Mouse (Mus musculus) gastrocnemius, postnatal 25 days (tissue): ENCODE measurements around the gene Rapgef1. TPM values are rescaled to one million over a fixed set of nuclear protein-coding genes. Genes with fewer than 3 reads are reported as not detected.
"Not testable (repeated sequence)": the region's sequence is repeated elsewhere in the genome, so short reads cannot be mapped to it uniquely, and the experiment has no call there.

Source experiments
- DNase-seq: peaks from one replicate; pipeline ENCODE4 v3.0.0; 2022
- total RNA-seq, 2 experiments: library from RNA; stranded (reverse); gene quantifications; 1 replicate in 1 of 2; 2 replicates in 1 of 2; pipeline ENCODE4 v1.2.3; 2021

Gene Rapgef1
- total RNA-seq, 2 experiments from 2014 or later, result 102 to 112 TPM

DNA sequence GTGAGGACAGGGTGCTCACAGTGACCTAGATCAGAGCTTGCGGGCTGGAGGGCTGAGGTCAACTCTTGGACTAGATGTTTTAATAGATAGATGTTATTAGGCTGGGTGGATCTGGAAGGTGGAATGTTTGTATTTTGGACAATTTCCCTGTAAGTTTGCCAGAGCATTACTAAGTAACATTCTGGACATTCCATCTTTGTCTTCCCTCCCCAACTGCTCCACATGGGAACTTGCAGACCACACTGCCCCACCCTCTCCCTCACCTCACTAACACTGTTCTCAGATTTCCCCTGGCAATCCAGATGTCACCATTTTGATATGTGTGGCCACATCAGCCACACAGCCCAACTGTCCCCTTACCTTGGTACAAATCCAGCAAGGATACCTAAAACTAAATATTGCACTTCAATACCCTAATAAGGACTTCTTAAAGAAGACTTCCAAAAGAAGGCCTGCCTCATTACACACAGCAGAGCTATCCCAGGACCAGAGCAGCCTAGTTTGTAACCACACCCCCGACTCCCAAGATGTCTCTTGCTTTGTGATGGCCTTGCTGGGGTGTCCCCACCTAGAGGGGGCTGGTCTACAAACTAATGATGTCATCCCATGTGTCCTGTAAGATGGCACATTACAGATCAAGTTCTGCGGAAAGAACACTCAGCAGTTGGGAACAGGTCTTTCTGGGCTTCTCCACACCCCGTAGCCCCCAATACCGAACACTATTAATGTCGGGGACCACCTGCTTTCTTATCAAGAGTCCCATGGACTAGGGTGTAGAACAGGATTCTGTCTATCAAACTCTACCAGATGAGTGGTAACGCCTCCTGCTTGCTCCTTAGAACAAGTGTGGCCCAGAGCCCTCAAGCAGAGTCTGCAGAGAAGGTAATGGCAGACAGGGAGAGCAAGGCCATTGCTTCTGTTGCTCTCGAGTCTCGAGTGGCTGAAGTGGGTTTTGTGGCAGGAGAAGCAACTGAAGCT lies 83.9 kb downstream of the Rapgef1 start:
- no peak for DNase-seq

DNA sequence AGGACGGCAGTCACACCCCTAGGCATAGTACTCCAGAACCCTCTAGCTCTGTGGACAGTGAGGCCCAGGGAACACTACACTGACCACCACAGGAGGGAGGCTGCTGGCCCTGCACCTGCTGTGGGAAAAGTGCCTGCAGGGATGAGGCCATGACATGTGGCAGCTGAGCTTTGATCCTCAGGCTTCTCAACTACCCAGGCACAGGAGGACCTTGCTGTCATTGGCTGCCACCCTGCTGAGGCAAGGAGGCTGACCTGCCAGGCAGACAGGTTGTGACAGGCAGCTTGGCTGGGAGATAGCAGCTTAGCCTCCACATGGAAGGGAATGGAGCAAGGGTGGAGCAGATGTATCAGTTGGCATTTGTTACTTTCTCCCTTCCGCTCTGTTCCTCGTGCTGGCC lies 86.0 kb downstream of the Rapgef1 start:
- peak; percentile 81 for DNase-seq

DNA sequence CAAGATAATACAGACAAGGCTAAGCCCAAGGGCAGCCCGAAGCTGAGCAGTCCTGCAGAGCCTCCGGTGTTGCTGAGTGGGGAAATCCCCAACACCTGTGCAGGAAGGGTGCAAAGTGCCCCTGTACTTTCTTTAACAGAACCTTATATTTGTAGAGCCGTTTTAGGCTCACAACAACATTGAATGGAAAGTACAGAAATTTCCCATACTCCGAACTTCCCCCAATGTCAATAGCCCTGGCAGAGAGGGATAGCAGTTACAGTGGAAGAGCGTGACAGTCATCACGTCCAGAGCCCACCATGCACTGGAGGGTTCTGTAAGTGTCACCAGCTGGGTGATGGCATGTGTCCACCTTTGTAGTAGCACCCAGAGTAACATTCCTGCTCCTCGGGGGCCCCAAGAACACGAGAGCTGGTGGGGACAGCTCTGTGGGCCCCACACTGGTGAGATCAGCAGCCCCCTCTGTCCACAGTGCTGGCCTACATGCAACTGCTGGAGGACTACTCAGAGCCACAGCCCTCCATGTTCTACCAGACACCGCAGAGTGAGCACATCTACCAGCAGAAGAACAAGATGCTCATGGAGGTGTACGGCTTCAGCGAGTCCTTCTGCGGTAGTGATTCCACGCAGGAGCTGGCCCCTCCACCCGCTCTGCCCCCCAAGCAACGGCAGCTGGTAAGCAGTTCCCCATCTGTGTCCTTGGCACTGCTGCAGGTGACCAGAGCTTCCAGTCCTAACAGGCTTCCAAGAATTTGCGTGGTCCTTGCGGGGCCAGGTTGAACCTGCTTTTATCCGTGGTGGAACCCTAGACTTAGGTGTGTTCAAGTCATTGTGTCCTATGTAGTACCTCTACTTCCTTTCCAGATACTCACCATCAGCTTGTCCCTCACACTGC lies 87.5 kb downstream of the Rapgef1 start:
- DNase-seq, result no peak

DNA sequence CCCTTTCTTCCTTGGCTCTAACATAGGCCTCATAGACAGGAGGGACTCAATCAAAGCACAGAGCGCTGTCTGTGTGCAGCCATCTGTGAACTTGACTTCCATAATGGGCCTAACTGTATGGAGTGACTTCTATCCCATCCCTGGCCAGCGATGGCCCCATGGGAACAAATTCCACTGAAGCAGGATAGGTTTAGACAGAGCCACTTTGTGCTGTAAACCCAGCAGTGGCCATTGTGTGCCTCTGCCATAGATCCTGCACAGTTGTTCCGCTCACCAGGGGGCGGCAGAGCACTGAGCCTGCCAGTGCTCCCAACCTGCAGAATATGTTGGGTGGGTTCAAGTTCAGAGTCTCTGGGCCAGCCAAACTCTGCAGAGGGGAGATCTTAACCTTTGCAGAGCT lies 88.2 kb downstream of the Rapgef1 start:
- no peak for DNase-seq

DNA sequence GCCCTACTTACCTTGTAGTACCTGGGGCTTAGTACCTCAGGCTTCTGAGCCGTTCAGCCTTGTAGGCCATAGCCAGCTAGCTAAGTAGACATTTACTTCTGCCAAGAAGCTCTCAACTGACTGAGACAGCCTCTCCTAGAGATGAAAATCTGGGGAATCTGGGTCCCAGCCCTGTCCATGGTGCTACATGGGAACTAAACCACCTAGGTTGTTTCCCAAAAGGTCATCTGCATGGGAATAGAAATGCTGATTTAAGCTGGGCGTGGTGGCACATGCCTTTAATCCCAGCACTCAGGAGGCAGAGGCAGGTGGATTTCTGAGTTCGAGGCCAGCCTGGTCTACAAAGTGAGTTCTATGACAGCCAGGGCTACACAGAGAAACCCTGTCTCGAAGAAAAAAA lies 88.7 kb downstream of the Rapgef1 start:
- DNase-seq, result not testable (repeated sequence)

DNA sequence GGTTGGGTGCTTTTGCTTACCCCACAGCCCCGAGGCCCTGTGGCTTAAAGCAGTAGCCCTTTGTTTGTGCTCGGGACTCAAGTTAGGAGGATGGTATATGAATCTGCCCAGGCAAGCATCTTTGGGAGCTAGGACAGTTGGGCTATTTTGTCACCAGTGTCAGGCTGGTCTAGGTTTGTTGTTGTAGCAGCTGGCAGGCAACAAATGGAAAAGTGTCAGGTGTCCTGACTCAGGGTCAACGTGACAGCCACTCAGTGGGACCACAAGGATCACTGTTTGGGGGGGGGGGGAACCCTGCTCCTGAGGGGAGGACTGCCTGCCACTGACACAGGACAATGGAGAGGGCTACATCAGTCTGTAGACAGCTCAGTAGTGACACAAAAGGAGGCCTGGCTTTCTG lies 91.5 kb downstream of the Rapgef1 start:
- no peak for DNase-seq

DNA sequence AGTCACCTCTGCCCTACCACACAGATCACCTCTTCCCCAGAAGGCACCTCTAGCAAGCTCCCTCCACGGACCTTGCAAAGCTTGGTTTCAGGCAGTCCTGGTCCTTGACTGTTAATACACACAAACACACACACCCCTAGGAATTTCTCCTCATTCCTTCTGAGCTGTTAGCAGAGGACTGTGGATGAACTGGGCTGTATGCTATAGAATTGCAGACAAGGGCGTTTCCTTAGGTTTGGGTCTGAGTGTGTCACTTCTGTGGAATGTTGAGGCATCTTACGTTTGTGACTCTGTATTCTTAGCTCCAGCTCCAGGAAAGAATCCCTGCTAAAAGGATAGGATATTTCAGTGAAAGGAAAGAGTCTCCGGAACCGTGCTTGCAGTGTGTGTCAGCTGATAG lies 92.4 kb downstream of the Rapgef1 start:
- DNase-seq, result no peak

DNA sequence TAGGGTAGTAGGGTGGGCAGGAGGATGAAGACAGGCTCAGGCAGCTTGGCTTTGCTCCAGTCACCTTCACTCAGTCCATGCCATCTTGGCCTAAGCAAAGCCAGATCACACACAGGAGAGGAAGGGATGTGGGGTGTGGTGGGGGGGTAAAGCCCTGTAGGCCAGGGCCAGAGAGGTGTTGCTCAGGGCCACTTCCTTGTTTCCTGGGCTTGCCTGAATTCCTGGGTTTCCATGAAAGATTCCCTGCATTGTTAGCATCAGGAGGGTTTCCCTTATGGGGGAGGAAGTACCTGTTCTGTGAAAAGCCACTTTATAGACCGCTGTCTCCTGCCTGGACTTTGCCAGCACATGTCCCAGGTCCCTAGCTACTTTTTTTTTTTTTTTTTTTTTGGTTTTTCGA lies 94.0 kb downstream of the Rapgef1 start:
- no peak for DNase-seq

DNA sequence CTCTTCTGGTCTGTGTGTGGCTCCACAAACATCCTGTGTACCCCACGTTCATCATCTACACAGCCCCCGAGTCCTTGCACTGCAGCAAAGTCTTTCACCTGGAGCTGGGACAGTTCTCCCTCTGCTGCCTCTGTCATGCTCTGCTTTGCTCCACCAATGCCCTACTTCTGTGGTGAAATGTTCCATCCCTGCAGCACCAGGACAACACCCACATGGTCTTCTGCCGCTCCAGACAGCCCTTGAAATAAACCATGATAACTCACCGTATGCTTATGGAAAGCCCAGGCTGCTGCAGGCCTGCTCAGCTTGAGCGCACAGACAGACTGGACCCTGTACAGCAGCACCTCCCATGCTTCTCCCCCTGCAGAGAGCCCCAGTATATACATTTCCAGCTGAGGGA lies 94.6 kb downstream of the Rapgef1 start:
- DNase-seq, result no peak

DNA sequence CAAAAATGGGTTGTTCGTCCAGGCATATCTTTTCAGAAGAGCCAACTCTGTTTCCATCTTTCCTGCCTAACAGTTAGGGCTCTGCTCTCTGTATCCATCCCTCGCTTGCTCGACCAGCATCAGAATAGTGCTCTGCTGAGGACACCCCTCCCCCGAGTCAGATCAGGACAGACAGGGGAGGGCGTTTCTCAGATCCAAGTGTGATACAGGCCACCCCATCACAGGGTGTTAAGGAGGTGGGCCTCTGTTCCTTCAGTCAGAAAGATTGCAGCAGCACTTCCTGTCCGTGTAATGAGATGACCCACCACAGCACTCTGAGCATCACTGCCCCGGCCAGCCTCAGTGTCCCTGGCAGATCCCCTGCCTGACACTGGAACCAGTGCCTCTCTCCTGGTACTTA lies 96.6 kb downstream of the Rapgef1 start:
- DNase-seq, result no peak

DNA sequence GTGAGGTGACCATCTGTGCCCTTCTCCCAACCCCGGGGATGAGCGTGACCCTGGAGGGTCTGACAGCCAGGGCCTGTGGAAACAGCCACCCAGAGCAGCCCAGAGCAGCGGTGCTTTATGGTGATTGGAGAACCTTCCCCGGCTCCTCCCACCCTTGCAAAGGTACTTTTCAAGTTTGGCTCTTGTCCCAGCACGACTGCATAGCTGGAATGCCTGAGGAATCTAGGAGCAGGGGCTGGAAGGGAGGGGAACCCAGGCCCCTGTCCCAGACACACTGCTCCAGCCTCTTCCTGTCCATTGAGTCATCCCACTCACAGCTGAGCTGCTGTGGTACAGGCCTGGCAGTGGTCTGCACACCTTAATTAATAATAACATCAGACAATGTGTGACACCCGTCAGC lies 97.2 kb downstream of the Rapgef1 start:
- no peak for DNase-seq

DNA sequence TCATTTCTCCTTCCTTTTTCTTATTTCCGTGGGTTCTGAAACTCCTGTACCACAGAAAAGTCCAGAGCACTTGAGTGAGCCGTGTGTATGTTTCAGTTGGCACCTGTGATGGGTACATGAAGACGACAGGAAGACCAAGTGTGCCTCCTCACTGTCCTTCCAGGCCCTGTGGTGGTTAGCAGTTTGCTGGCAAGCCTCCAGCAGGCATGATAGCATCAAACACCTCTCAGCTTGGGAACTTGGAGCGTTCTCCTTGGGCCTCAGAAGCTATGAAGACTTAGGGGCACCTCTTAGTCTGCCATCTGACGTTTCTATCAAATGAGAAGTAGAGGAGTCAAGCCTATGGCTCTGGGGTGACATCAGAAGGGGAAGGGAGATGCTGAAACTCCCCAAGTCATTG lies 99.1 kb downstream of the Rapgef1 start:
- no peak for DNase-seq

DNA sequence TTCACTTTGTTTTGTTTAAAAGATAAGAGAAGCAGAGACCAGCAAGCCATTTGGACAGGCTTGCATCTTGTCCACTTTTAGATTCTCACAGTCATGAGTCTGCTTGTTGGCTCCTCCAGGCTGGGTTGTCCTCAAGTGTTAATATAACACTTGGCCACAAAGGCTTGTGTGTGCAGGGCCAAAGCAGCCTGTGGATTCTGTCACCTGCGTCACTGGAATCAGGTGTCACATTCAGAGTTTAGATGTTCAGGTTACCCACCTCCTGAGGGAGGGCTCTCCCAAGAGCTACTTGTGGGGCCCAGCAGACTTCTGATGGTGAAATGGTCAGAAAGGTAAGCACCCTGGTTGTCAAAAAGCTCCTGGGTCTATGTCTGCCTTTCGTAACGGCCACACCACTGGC lies 103.6 kb downstream of the Rapgef1 start:
- DNase-seq, result peak; percentile 48

DNA sequence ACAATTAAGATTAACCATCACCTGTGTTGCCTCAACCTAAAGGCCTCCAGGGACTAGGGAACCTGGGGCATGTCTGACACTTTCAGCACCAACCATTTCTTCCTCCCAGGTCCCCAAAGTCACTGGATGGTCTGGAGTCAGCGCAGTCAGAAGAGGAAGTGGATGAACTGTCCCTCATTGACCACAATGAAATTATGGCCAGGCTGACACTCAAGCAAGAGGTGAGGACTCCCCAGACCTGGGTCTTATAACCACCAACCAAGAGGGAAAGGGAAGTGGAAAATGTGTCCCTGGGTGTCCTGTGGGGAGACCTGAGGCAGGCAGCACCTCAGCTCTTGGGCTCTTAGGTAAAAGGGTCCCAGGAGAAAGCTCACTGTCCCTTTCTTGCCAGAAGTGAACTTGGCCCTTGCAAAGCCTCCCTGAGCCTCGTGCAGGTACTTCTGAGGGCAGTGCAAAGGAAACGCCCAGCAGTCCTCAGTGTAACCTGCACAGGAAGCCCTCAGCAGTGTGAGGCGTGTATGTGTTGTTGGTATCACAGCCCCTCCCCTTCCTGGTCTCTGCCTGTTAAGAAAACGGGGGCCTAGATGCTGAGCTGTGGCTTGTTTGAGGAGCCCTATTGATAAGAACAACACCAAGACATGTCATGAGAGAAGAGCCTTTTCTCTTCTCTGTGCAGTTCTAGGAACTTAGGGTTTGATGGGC lies 105.3 kb downstream of the Rapgef1 start:
- DNase-seq, result no peak

DNA sequence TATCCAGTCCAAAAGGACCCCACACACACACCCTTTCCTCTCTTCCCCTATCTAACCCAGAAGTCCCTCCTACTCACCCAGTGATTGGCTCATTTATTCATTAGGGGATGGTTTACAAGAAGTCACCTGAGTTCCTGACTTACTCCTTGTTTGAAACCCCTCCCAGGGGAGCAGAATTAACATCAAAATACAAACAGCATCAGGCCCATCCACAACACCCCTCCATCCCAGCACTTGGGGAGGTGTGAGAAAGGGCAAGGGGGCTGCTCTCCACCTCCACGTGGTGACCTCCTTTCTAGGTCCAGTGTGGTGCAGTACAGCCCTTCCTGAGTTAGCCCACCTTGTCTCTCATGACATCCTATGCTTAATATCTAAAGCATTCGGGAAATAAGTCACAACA lies 110.0 kb downstream of the Rapgef1 start:
- DNase-seq, result no peak

DNA sequence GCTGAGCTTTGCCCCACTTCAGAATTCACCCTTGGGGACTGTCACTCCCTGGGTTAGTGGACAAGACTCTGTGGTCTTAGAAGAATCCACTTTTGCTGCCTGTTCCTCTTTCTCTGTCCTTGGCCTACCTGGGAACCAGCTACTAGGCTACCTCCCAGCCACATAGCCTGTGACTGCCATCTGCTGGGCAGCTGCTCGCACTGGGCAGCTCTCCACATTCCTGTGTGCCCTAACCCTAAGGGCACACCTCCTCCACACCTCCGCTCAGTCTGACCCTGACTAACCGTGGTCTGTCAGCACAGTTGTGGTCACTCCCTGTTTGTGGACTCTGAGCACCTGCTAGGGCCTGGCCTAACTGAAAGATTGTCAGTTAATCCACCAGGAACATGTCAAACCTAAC lies 112.0 kb downstream of the Rapgef1 start:
- DNase-seq, result peak; percentile 57

DNA sequence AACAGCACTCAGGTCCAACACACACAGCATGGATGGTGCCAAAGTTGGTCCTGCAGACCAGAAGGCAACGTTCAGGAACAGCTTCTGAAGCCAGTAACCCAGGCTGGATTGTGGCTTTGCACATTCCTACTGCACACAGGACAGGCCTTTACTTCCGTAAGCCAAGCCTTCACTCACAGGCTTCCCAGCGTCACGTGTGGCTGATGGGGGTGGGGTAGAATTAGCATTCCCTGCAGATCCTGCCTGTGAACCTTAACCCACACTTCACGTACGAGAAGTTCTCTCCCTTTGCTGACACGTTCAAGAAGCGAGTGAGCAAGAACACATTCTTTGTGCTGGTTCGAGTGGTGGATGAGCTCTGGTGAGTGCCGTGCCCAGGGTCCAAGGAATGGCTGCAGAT lies 113.0 kb downstream of the Rapgef1 start:
- no peak for DNase-seq

DNA sequence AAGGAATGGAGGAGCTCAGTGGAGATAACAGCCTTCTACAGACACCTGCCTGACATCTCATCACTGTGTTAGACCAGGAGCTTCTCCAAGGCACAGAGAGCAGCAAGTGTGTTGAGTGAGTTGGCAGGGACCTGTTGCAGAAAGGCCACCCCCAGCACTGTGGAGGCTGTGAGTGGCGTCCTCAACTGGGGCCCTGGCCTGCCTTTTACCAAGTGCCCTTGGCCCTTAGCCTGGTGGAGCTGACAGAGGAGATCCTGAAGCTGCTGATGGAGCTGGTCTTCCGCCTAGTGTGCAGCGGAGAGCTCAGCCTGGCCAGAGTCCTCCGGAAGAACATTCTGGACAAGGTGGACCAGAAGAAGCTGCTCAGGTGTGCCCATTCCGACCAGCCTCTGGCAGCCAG lies 113.8 kb downstream of the Rapgef1 start:
- DNase-seq, result no peak

DNA sequence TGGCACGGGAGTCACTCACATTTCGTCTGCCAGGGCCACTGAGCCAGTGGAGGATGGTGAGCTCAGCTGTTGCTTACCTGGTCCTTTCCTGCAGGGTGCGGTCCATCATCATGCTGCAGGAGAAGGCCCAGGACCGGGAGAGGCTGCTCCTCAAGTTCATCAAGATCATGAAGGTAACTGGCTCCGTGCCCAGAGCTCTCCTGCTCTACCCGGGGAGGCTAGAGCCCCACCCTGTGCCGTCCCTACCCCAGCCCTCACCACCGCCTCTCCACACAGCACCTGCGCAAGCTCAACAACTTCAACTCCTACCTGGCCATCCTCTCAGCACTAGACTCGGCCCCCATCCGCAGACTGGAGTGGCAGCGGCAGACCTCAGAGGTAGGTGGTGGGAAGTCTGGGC lies 116.2 kb downstream of the Rapgef1 start:
- DNase-seq, result no peak

DNA sequence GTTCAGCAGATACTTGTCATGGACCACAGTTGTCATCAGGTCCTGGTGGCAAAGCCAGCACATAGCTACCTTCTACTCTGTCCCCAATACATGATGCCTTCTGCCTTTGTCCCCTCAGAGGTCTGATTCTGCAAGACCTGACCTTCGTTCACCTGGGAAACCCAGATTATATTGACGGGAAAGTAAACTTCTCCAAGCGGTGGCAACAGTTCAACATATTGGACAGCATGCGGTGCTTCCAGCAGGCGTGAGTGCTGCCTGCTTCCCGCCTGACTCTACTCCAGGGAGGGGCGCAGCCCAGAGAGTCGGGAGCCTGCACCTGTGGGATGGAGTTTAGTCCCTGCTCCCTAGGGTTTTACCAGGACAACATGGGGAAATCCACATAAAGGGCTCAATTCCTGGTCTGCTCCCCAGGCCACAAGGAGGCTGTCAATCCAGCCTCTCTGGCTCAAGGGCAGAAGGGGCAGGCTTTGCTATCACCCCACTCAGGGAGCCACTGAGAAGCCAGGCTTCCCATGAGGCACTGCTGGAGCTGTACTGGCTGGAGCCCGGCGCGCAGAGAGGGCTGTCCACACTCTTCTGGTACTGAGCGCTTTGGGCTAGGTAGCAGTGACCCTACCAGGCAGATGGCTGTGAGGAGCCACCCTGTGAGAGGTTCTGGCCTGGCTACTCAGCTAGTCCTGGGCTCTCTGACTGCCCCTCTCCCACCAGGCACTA lies 117.8 kb downstream of the Rapgef1 start:
- DNase-seq, result no peak

DNA sequence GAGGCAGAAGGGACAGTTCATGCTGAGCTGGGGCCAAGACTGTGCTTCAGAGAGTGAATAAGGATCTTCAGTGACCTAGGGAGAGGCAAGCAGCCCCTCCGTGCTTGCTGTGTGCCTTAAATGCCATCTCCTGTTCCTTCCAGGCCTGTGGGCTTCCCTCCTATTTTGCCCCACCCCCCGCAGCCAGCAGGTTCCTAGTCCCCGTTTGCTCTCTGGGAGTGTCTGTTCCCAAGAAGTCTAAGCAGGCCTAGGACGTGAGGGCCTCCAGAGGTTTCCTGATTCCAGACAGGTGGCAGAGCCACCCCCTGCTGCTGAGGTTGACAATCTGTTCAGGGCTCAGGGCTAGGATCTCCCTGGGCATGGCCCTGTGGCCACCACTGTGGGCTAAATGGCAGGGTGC lies 119.3 kb downstream of the Rapgef1 start:
- DNase-seq, result no peak

DNA sequence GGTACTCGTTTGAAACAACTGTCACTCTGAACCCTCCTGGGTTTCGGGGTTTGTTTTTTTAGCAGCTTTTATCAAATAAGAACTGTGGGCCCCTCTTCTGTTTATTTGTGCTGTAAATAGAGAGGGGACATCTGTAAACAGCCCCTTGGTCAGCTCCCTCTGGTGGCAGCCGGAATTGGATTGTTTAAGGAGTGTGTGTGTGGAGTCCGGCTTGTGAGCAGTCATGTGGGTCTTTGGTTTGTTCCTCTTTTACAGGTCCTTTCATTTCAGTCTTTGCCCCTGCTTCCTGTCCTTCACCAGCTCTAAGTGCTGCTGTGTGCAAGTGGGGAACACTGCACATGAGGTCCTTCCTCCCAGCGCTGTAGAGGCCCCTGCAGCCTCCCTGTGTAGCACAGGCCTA lies 119.8 kb downstream of the Rapgef1 start:
- no peak for DNase-seq
